Mouse (Mus musculus) thymus, adult 2 months (tissue): ENCODE measurements around the gene Gm48552.

Source experiments
- CTCF ChIP-seq: fragments of 200-500 bp; IDR thresholded peaks from 2 replicates; pipeline ENCODE4 v1.5.1; 2012; ENCODE audit warnings: mild to moderate bottlenecking, control low read depth, low read length, moderate library complexity, borderline replicate concordance; ENCODE audit not compliant: control insufficient read depth, poor library complexity, insufficient read depth; ENCODE audit errors: extremely low read depth
- POLR2A ChIP-seq: fragments of 200-500 bp; IDR thresholded peaks from 2 replicates; pipeline ENCODE4 v1.6.1; 2012; ENCODE audit warnings: mild to moderate bottlenecking, low read length, control low read depth, moderate library complexity; ENCODE audit not compliant: control insufficient read depth, poor library complexity, insufficient read depth; ENCODE audit errors: extremely low read depth

GRCm38 (mm10) chr10:81426081-81426671 is 37.4 kb downstream of the Gm48552 start:
- TF ChIP-seq CTCF (no peak), POLR2A (no peak)
